Mouse (Mus musculus) adrenal gland, postnatal 4 days (tissue): ENCODE measurements around the gene 2310009B15Rik. TPM values are rescaled to one million over a fixed set of nuclear protein-coding genes. Genes with fewer than 3 reads are reported as not detected.

Experiments used
- DNase-seq, 2 experiments: peaks; one replicate each; pipeline ENCODE4 v3.0.0; 2021 to 2022; ENCODE audit warnings: low spot score in 2 of 2, mixed read lengths in 2 of 2
- total RNA-seq, 2 experiments: library from RNA; stranded (reverse); gene quantifications; 2 replicates each; pipeline ENCODE4 v1.2.3; 2021

The 2310009B15Rik gene
- total RNA-seq, 2 experiments from 2014 or later, result 28.9 to 29.2 TPM

DNA sequence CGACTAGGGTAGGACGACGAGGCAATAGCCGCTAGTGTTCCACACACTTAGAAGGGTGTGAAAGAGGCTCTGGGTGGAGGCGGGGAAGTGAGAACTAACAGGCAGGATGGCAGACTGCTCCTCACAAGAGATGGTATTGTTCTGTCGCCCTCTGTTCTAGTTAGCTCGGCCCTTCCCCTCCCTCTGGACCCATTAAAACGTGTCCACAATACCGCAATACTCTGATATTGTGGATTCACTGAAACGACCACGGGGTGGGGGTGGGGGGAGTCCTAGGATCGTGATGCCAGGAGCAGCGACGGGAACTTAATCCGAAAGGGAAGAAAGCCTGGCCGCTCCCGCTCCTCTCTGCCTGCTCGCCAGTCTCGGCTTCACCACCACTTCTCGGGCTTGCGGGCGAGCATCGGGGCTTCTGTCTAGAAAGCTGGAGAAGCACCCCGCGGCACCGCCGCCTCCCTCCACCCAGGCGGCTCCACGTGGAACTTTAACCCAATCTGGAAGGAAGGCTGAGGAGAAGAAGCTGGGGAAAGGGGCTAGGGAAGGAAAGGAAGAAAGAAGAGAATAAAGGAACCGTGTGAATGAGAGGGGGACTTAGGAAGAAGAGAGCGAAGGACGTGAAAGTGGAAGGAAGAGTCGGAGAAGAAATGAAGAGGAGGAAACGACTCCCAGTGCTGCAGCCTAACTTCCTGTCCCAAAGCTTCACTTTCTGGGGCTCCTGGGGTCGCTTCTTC lies 13.1 kb downstream of the 2310009B15Rik start:
- no peak for DNase-seq

DNA sequence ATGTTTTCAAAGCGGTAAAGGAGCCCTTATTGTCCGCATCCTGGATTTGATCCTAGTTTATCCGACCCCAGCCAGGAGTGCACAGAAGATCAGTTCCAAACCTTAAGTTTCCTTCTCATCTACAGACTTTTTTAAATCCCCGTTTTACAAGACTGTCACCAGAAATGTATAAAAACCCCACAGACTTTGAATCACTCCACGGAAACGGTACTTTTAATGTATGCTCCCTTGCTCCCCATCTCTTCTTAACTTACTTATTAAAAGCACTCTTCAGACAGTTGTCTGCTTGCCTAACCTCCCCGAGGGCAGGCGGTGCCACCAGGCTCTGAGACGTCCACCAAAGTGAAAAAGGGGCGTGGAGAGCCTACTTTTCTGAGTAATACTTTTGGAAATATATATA lies 13.9 kb downstream of the 2310009B15Rik start:
- no peak for DNase-seq

DNA sequence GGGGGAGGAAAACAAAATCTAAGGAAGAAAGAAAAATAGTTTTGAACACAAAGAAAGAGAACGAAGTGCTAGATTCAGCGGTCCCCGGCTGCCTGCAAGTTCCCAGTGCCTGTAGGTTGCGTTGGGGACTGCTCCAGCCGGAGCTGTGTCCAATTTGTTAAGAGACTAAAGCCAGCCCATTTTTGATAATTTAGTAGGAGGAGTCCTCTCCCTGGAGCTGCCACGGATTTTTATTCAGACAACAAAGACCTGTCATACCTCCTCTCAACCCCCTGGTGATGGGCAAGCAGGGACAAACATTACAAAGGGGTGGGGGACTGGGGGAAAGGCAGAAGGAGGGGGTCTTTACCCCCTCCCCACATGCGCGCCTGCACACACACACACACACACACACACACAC lies 14.3 kb downstream of the 2310009B15Rik start:
- no peak for DNase-seq

DNA sequence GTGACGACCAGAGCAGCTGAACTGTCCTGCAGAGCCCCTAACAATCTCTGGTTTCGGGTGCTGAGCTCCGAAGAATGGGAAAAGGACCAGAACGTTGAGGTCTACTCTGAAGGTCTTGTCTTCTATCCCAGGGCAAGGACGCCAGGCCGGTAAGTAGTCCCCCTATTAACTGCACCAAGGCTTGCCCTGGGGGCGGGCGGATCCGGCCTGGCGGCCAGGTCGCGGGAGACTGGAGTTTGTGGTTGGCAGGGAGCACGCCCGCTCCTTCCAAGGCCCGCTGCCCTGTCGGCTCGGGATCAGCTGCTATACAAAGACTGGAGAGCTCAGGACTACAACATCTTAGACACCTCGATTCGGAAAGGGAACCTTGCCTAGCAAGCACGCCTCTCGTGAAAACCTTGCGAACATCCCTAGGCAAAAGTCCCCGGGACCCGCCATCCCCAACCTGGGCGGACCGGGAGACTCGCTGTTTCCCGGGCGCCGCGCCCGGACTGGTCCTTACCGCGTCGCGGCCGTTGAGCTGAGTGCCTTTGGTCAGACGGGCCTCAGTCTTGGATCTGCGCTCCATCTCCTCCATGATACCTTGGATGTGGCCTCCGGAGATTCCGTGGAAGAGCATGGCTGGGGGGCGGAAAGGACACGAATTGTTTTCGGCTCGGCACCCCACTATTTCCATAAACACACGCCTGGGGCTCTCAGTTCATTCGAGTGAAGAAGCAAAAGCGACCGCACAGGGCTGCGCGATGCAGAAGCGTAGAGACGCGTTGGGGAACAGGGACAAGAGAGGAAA lies 15.2 kb downstream of the 2310009B15Rik start:
- DNase-seq, result no peak

DNA sequence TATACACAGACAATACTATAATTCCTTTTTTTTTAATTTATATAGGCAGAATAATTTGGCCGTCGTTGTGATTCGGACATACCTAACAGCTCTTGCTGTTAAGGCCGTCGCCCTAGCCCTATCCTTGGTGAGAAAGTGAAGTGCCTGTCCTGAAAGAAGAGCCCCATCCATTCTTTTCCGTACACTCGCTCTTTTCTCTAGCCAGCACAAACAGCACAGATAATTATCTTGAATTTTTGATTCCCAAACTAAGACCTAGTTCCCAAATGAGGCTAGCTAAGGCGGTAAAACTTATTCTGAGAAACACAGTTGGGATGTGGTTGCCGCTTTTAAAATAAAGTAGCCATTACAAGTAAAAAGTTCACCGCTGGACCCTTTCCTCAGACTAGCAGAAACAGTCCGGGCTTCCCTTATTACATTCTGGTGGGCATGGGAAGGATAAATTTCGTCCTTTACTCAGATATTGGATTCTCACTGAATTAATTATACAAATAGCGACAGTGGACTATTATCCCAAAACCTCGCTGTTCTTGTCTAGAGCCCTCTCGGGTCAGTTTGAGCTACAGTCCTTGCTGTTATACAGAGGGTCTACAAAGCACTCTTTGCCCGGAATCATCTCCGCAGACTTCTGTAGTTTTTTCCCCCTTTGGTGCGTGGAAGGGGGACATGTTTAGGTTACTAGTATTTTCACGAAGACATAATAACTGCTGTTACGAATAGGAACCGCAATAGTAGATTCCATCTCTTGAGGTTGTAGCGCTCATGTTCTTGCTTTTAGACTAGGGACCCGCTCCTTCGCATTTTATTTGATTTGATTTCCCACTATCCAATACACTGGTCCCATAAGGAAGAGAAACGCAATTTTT lies 16.0 kb downstream of the 2310009B15Rik start:
- no peak for DNase-seq

DNA sequence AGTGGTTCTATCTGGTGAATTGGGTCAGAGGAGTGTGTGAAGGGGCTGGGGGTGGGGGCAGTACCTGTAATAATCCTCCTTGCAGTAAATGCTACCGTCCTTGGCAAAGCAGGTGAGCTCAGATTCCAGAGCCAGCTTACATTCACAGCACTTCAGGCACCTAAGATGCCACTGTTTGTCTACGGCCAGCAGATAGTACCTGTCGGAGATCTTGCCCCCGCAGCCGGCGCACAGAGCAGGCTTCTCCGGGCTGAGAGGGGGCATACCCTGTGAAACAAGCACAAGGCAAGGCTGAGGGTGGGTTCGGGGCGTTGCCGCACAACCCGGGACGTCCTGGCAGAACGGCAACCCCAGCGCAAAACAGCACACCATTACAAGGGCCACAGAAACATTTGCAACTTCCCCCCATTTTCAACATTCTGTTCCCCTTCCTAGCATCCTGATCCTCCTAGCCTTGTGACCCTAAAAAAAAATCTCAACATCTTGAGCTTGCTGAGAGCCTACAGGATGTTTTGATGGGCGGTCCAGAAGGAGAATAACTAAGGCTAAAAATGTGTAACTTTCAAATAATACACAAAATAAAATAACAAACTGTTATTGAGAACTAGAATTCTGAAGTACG lies 16.7 kb downstream of the 2310009B15Rik start:
- DNase-seq, result no peak

DNA sequence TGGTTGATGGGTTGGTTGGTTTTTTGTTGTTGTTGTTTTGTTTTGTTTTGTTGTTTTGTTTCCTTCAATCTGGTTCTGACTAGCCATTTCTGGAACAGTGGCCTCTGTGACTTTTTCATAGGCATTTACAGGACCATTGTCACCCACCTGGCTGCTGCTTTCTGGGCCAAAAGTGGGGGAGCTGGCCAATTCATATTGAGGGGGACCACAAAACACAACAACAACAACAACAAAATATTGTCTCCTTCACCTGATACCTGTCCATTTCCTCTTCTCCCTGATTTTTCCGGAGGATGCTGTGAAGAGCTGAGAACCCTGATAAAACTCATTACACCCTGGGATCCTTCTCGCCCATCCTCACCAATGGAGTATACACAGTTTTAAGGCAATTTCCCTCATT lies 17.4 kb downstream of the 2310009B15Rik start:
- no peak for DNase-seq

DNA sequence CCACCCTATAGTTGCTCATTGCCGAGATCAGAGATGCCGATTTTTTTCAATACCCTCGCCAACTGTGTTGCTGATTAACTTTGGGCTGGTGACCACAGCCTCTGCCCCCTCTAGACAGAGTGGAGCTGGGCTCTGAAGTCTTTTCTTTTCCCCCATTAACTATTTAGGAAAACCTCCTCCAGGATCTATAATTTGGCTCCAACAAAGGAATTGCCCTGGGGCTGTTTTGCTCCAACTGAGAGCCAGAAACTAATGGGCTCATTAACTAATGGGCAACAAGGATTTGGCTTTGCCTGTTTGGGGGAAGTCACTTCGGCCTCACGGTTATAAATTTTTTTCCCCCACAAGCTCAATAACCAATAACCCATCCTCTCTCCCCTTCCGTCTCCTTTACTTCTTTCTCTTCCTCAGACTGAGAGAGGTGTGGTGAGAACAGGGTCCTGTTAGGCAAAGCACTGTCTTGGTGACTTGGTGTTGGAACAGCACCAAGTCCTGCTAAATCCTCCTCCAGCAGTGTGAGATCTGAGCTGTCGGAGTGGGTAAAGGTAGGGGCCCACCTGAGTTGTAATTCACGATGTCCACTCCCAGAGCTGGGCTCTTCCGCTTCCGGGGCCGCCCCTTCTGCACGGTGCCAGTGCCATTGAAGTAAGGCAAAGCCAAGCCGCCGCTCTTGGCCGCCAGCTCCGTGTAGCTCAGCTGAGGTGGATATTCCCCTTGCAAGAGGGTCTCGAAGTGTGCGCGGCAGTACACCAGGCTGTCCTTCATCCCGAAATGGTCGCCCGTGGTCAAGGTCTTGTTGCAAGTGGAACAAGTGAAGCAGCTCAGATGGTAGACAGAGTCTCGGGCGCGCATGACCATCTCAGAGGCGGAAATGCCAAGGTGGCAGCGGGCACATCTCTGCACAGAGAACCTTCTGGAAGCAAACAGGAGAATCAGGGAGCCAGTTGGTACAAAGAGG lies 18.6 kb downstream of the 2310009B15Rik start:
- DNase-seq, result no peak

DNA sequence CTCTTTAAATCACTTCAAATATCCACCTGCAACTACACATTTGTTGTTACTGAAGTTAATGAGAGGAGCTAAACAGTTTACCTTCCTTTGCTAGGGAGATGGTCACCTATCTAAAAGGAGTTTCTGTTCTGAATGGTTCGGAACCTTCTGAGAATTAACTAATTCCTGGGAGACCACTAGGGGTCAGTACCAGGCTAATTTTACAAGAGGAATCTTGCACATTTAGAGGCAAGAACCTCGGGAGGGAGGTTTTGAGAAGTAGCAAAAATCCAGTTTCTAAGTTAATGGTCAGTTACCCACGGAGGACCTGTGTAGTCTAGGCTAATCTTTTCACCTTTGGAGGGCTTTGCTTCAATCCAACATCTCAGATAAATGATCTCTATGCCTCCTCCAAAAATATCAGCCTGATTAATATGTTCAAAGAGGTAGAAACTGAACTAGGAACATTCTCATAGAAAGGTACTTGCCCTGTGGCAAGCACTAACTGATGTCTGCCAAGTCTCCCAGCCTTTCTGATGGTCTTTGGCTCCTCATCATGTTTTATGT lies 21.2 kb downstream of the 2310009B15Rik start:
- DNase-seq, result no peak

DNA sequence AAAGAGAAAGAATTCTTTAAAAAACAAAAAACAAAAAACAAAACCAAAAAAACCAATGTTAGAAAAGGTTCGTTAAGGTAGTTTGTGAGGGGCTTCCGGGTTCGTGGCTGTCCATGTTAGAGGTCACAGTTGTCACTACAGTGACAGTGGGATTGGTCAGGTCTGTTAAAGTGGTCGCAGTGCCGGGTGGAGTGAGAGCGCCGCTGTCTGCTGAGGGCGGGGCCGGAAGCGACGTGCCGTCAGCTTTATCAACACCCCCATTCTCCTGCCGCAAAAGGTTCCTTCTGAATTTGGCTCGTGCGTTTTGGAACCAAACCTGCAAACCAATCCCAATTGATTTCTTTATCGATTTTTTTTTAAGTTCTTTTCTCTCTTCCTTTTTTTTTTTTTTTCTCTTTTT lies 25.3 kb downstream of the 2310009B15Rik start:
- DNase-seq, result no peak

DNA sequence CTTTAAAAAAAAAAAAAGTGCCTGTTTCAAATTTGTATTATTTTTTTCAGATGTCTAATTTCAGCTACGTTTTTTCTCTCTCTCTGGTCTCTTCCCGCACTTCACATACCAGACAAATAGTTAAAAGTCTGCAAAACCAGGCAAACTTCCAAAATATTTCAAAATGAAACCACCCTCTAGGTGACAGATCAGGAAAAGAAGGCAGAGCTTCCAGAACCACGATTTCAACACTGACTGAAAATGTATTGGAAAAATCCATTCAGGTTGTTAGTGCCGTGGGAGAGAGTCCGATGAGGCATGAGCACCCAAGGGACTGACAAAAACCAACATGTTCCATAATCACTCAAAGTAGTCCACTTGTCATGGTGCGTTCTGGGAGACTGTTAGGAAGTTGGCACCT lies 29.8 kb downstream of the 2310009B15Rik start:
- DNase-seq, result no peak

DNA sequence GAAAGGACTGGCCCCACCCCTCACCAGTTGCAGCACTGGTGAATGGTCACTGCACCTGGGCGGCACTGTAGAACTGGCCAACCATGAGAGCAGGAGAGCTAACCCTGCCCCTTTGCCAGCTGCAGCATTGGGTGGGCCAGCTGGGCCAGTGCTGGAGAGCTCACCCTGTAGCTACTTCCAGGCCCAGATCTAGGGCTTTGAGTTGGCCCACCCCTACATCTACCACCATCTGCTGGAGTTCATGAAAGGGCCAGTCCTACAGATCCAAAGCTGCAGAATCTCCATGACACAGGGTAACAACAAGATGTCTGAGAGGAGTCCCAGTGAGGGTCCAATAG lies 33.7 kb downstream of the 2310009B15Rik start:
- DNase-seq, result no peak

DNA sequence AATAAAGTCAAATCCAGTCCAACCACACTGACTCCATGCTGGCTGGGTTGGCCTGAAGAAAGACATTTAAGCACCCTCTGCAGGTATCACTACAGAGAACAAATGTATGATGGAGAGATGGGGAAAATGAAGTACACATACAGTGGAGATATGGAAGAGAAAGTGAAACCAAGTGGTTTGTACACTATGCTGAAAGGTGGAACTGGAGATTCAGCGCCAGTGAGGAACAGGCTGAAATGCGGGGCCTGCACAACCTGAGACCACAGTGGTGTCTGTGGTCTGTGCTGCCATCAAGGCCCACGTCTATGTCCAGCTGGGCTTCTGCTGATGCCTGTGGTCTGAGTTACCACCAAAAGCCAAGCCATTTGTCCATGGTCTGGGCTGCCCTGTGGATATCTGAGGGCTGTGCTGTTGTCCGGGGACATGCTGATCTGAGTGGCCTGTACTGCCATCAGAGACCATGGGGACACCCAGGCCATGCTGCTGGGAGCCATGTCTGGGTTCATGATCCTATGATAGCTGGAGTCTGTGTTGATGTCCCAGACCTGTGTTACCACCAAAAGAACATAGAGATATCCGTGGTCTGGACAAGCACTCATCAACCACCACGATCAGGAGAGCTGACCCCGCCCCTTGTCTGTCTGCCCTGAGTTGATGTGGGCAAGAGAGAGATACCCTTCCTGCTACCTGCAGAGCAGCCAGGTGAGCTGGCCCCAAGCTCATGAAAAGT lies 34.2 kb downstream of the 2310009B15Rik start:
- no peak for DNase-seq

Other genes with a start within 250 kb of the 2310009B15Rik start
- 10 to 100 TPM; 51.1 to 51.8 TPM for gene Nek7, start 236.7 kb downstream of the 2310009B15Rik start, total RNA-seq
- gene Lhx9, start 8.3 kb downstream of the 2310009B15Rik start, total RNA-seq, result 1 to 10 TPM in 1 of 2 experiments, under 1 TPM in 1; 0.31 to 1.1 TPM
- 10 to 100 TPM; 25.0 to 26.2 TPM for gene Dennd1b, start 106.6 kb upstream of the 2310009B15Rik start, total RNA-seq